In genomic region chr3:85895020-85895419, GRCm38 (mm10) we compare ENCODE assay signal across 24 mouse cellular contexts. TPM values are rescaled to one million over a fixed set of nuclear protein-coding genes. Genes with fewer than 3 reads are reported as not detected.
"Had no signal": no experiment of that assay in that cellular context is flagged by ENCODE, and none has a peak within 500 bp of the region (broad histone marks: within the 10 kb centered on the region; RNA-seq: fewer than 3 reads in every experiment).

No protein-coding gene starts in this region.

- H3K27me3 ChIP-seq: heart, embryonic 13.5 days; heart, embryonic 15.5 days; hindbrain, embryonic 12.5 days; hindbrain, embryonic 15.5 days; kidney, embryonic 15.5 days; limb, embryonic 12.5 days had no signal

- ATAC-seq: hindbrain, postnatal 0 days; intestine, embryonic 16.5 days had no signal

- H3K36me3 ChIP-seq: heart, embryonic 13.5 days; heart, embryonic 15.5 days; hindbrain, embryonic 10.5 days; hindbrain, embryonic 12.5 days; hindbrain, embryonic 15.5 days; kidney, embryonic 15.5 days; limb, embryonic 10.5 days; limb, embryonic 12.5 days; liver, embryonic 13.5 days had no signal

- DNase-seq: gastrocnemius, adult 2 months; gastrocnemius, postnatal 10 days; gastrocnemius, postnatal 25 days; heart, adult 2 months; heart, postnatal 14 days; heart, postnatal 4 days; kidney, adult 11 months; kidney, adult 2 months; kidney, adult 9 months; kidney, postnatal 14 days; kidney, postnatal 4 days; liver; liver, embryonic 13.5 days had no signal

RNA-seq across cellular contexts. Expression of gene Gm37240, which starts 7.7 kb away (rescaled TPM):
- total RNA-seq: granulocyte monocyte progenitor cell, adult 5-6 weeks; hindbrain, postnatal 0 days had no signal

RNA-seq across cellular contexts. Expression of gene Glt28d2, which starts 7.7 kb away (rescaled TPM):
- total RNA-seq: granulocyte monocyte progenitor cell, adult 5-6 weeks had no signal
